Mouse (Mus musculus) kidney, embryonic 16.5 days (tissue): ENCODE measurements around the gene Zfhx3. TPM values are rescaled to one million over a fixed set of nuclear protein-coding genes. Genes with fewer than 3 reads are reported as not detected.

Source experiments
- ATAC-seq: fragments of 200-750 bp; cut with Nextera tagmentation; 2 replicates; pipeline ENCODE4 v1.8.0; 2017; ENCODE audit warnings: moderate TSS enrichment; ENCODE audit not compliant: low FRiP score, low TSS enrichment
- H3K27ac ChIP-seq: fragments of 300-500 bp; sonication (generic); 2 replicates; pipeline ENCODE4 v1.5.1; 2014; ENCODE audit warnings: low read length
- H3K27me3 ChIP-seq: fragments of 300-500 bp; sonication (generic); 2 replicates; pipeline ENCODE4 v1.6.1; 2014; ENCODE audit warnings: low read length, control low read depth, mixed read lengths; ENCODE audit not compliant: insufficient read depth
- H3K36me3 ChIP-seq: fragments of 300-500 bp; sonication (generic); 2 replicates; pipeline ENCODE4 v1.6.1; 2014; ENCODE audit warnings: low read length, control low read depth, mixed read lengths; ENCODE audit not compliant: insufficient read depth
- H3K4me1 ChIP-seq: fragments of 300-500 bp; sonication (generic); 2 replicates; pipeline ENCODE4 v1.6.1; 2014; ENCODE audit warnings: low read length, control low read depth, mixed read lengths; ENCODE audit not compliant: insufficient read depth
- H3K4me2 ChIP-seq: fragments of 300-500 bp; sonication (generic); replicated peaks from 2 replicates; pipeline ENCODE4 v1.6.1; 2014; ENCODE audit warnings: low read depth, low read length
- H3K4me3 ChIP-seq: fragments of 300-500 bp; sonication (generic); 2 replicates; pipeline ENCODE4 v1.5.1; 2014; ENCODE audit warnings: mild to moderate bottlenecking, low read length
- H3K9ac ChIP-seq: fragments of 300-500 bp; sonication (generic); replicated peaks from 2 replicates; pipeline ENCODE4 v1.6.1; 2014; ENCODE audit warnings: low read length
- H3K9me3 ChIP-seq: fragments of 300-500 bp; sonication (generic); 2 replicates; pipeline ENCODE4 v1.6.1; 2016; ENCODE audit warnings: low read length, control low read depth
- WGBS: fragments of 180-500 bp; shearing (Covaris S2); extraction: QIAGEN DNeasy Blood & Tissue Kit; methylation state at CpG from one replicate; pipeline ENCODE4 v1.1.7; 2014; 5-methylcytosine and 5-hydroxymethylcytosine counted together
- polyA plus RNA-seq: library from polyadenylated mRNA; unstranded; fragments of >200 nt; fragmentation: Nextera tagmentation; extraction: Ambion mirVana; gene quantifications from 2 replicates; pipeline ENCODE4 v1.2.1, GENCODE M21; 2015

Gene Zfhx3
- polyA plus RNA-seq, 1 experiment from 2014 or later, result 6.6 TPM

GRCm38 (mm10) chr8:108764403-108765194 is 822.2 kb downstream of the Zfhx3 start:
- H3K27me3 ChIP-seq, result no peaks in the 10 kb centered on the region
- WGBS, result 34% methylated on average over 19 of the region's 19 CpGs
- no peak for ATAC-seq
- H3K4me2 ChIP-seq, result no peak overlapping the region; the same call in 1 of the 2 replicates
- H3K4me3 ChIP-seq, result no peak overlapping the region
- peak overlapping the region; percentile 27; the same call in 1 of the 2 replicates for H3K9ac ChIP-seq
- peak overlapping the region; percentile 51 for H3K27ac ChIP-seq
- H3K9me3 ChIP-seq, result no peaks in the 10 kb centered on the region
- H3K4me1 ChIP-seq, result peaks cover 57% of the 10 kb centered on the region
- no peaks in the 10 kb centered on the region for H3K36me3 ChIP-seq

- ATAC-seq, result no peak
Measured at GRCm38 (mm10) chr8:108766102-108766501, 823.7 kb downstream of the Zfhx3 start.

GRCm38 (mm10) chr8:108768051-108768450 is 825.6 kb downstream of the Zfhx3 start:
- Histone ChIP-seq H3K9me3 (no peaks in the 10 kb centered on the region), H3K4me1 (peaks cover 54% of the 10 kb centered on the region), H3K27me3 (no peaks in the 10 kb centered on the region), H3K4me2 (no peak overlapping the region), H3K27ac (no peak overlapping the region), H3K4me3 (no peak overlapping the region), H3K9ac (no peak overlapping the region), H3K36me3 (no peaks in the 10 kb centered on the region)
- no peak for ATAC-seq
- WGBS, result 66% methylated on average over 7 of the region's 7 CpGs

More at GRCm38 (mm10) chr8:108766102-108766501, 823.7 kb downstream of the Zfhx3 start:
- H3K27me3 ChIP-seq, result no peaks in the 10 kb centered on the region
- no peak overlapping the region for H3K27ac ChIP-seq
- 86% methylated on average over 6 of the region's 6 CpGs for WGBS
- peaks cover 60% of the 10 kb centered on the region for H3K4me1 ChIP-seq
- no peaks in the 10 kb centered on the region for H3K36me3 ChIP-seq
- H3K4me3 ChIP-seq, result no peak overlapping the region
- no peak overlapping the region for H3K4me2 ChIP-seq
- H3K9me3 ChIP-seq, result no peaks in the 10 kb centered on the region
- no peak overlapping the region for H3K9ac ChIP-seq

GRCm38 (mm10) chr8:108770334-108770733 is 827.9 kb downstream of the Zfhx3 start:
- Histone ChIP-seq H3K4me3 (no peak overlapping the region), H3K4me1 (peaks cover 36% of the 10 kb centered on the region), H3K27me3 (no peaks in the 10 kb centered on the region), H3K27ac (no peak overlapping the region), H3K36me3 (no peaks in the 10 kb centered on the region), H3K9ac (no peak overlapping the region), H3K4me2 (no peak overlapping the region), H3K9me3 (no peaks in the 10 kb centered on the region)
- 87% methylated on average over 4 of the region's 4 CpGs for WGBS
- no peak for ATAC-seq

GRCm38 (mm10) chr8:108773436-108773835 is 831.0 kb downstream of the Zfhx3 start:
- no peak overlapping the region for H3K4me2 ChIP-seq
- H3K27me3 ChIP-seq, result no peaks in the 10 kb centered on the region
- H3K9me3 ChIP-seq, result no peaks in the 10 kb centered on the region
- no peak overlapping the region for H3K9ac ChIP-seq
- H3K36me3 ChIP-seq, result no peaks in the 10 kb centered on the region
- no peak overlapping the region for H3K4me3 ChIP-seq
- 87% methylated on average over 6 of the region's 6 CpGs for WGBS
- no peak overlapping the region for H3K27ac ChIP-seq
- ATAC-seq, result no peak
- peaks cover 22% of the 10 kb centered on the region for H3K4me1 ChIP-seq

GRCm38 (mm10) chr8:108778063-108778462 is 835.6 kb downstream of the Zfhx3 start:
- Histone ChIP-seq H3K36me3 (no peaks in the 10 kb centered on the region), H3K4me2 (no peak overlapping the region), H3K27me3 (no peaks in the 10 kb centered on the region), H3K9ac (no peak overlapping the region), H3K4me3 (no peak overlapping the region), H3K9me3 (no peaks in the 10 kb centered on the region), H3K27ac (no peak overlapping the region), H3K4me1 (peaks cover 21% of the 10 kb centered on the region)
- no peak; the same call in 1 of the 2 replicates for ATAC-seq
- WGBS, result 53% methylated on average over 12 of the region's 12 CpGs

- Histone ChIP-seq H3K4me2 (no peak overlapping the region), H3K9me3 (no peaks in the 10 kb centered on the region), H3K9ac (no peak overlapping the region), H3K27me3 (no peaks in the 10 kb centered on the region), H3K4me1 (peaks cover 24% of the 10 kb centered on the region), H3K36me3 (no peaks in the 10 kb centered on the region), H3K4me3 (no peak overlapping the region), H3K27ac (no peak overlapping the region)
- no peak for ATAC-seq
- 75% methylated on average over 9 of the region's 9 CpGs for WGBS
Measured at GRCm38 (mm10) chr8:108778551-108778950, 836.1 kb downstream of the Zfhx3 start.

GRCm38 (mm10) chr8:108780766-108781165 is 838.3 kb downstream of the Zfhx3 start:
- Histone ChIP-seq H3K4me3 (no peak overlapping the region), H3K36me3 (no peaks in the 10 kb centered on the region), H3K9ac (no peak overlapping the region), H3K4me2 (no peak overlapping the region), H3K9me3 (no peaks in the 10 kb centered on the region), H3K27ac (no peak overlapping the region), H3K27me3 (no peaks in the 10 kb centered on the region), H3K4me1 (peaks cover 19% of the 10 kb centered on the region)
- no peak for ATAC-seq
- WGBS, result 73% methylated on average over 6 of the region's 6 CpGs

GRCm38 (mm10) chr8:108781192-108781591 is 838.7 kb downstream of the Zfhx3 start:
- Histone ChIP-seq H3K4me1 (peaks cover 19% of the 10 kb centered on the region), H3K27ac (no peak overlapping the region), H3K9ac (no peak overlapping the region), H3K9me3 (no peaks in the 10 kb centered on the region), H3K4me3 (no peak overlapping the region), H3K36me3 (no peaks in the 10 kb centered on the region), H3K27me3 (no peaks in the 10 kb centered on the region), H3K4me2 (no peak overlapping the region)
- 68% methylated on average over 5 of the region's 5 CpGs for WGBS
- no peak for ATAC-seq

GRCm38 (mm10) chr8:108783155-108783554 is 840.7 kb downstream of the Zfhx3 start:
- Histone ChIP-seq H3K9ac (no peak overlapping the region), H3K36me3 (no peaks in the 10 kb centered on the region), H3K9me3 (no peaks in the 10 kb centered on the region), H3K4me3 (no peak overlapping the region), H3K4me1 (peaks cover 18% of the 10 kb centered on the region), H3K27ac (no peak overlapping the region), H3K27me3 (no peaks in the 10 kb centered on the region), H3K4me2 (no peak overlapping the region)
- 43% methylated on average over 10 of the region's 10 CpGs for WGBS
- ATAC-seq, result 0 out of 2 replicates have a peak, but pooled peaks have one; percentile 19
